22 mouse cellular contexts compared by ENCODE assay signal in genomic region chr5:120180102-120180501, GRCm38 (mm10).
DNase-seq lines count a peak whose midpoint lies in the region; ATAC-seq and TF ChIP-seq lines count a peak whose summit lies in the region.
"Had no signal": no experiment of that assay in that cellular context is flagged by ENCODE, and none has a peak within 500 bp of the region (broad histone marks: within the 10 kb centered on the region; RNA-seq: fewer than 3 reads in every experiment).

No protein-coding gene starts in this region.

- H3K27ac ChIP-seq in neural tube, embryonic 13.5 days (replicated peaks) = 0 out of 2 replicates have a peak overlapping the region, but pooled peaks have one; percentile 20
- no peak overlapping the region for H3K27ac ChIP-seq in bone marrow, adult 2 months (ENCODE audit: control insufficient read depth, insufficient read depth, low read depth, low read length, poor library complexity)
- H3K27ac ChIP-seq in layer of hippocampus, adult 2 months = no peak overlapping the region
- H3K27ac ChIP-seq: embryonic facial prominence, embryonic 15.5 days; heart, embryonic 15.5 days; limb, embryonic 12.5 days; macrophage had no signal

- no peak for TF ChIP-seq CTCF in bone marrow, adult 2 months (IDR thresholded peaks at IDR 0.05; ENCODE audit: control insufficient read depth, insufficient read depth, low read length)
- no peak for TF ChIP-seq CTCF in layer of hippocampus, adult 2 months (conservative IDR thresholded peaks at IDR 0.05)

- 0 out of 2 replicates have a peak, but pooled peaks have one; percentile 22 for TF ChIP-seq POLR2A in bone marrow, adult 2 months (IDR thresholded peaks at IDR 0.05; ENCODE audit: borderline replicate concordance, control insufficient read depth, low read depth, low read length)

- no peaks in the 10 kb centered on the region for H3K9me3 ChIP-seq in neural tube, embryonic 13.5 days
- H3K9me3 ChIP-seq: embryonic facial prominence, embryonic 15.5 days; heart, embryonic 15.5 days; hindbrain, embryonic 13.5 days; neural tube, embryonic 15.5 days had no signal

- H3K27me3 ChIP-seq in neural tube, embryonic 13.5 days = no peaks in the 10 kb centered on the region
- H3K27me3 ChIP-seq: embryonic facial prominence, embryonic 15.5 days; heart, embryonic 15.5 days; hindbrain, embryonic 13.5 days; limb, embryonic 12.5 days; neural tube, embryonic 15.5 days had no signal

- H3K9ac ChIP-seq in neural tube, embryonic 13.5 days = no peak overlapping the region
- H3K9ac ChIP-seq: embryonic facial prominence, embryonic 15.5 days; heart, embryonic 15.5 days; limb, embryonic 12.5 days; liver, postnatal 0 days; neural tube, embryonic 15.5 days had no signal

- H3K4me3 ChIP-seq in neural tube, embryonic 13.5 days = no peak overlapping the region
- no peak overlapping the region for H3K4me3 ChIP-seq in bone marrow, adult 2 months (replicated peaks; ENCODE audit: control insufficient read depth, low read depth, low read length)
- H3K4me3 ChIP-seq in layer of hippocampus, adult 2 months = no peak overlapping the region
- H3K4me3 ChIP-seq: embryonic facial prominence, embryonic 15.5 days; heart, embryonic 15.5 days; hindbrain, embryonic 13.5 days; limb, embryonic 12.5 days; myocyte; neural tube, embryonic 15.5 days had no signal

- peak; percentile 59 for DNase-seq in cerebellum, adult 9-11 months
- DNase-seq in neural tube, embryonic 10.5 days (ENCODE audit: extremely low spot score, low spot score) = no peak
- no peak for DNase-seq in urinary bladder, postnatal 4 days (ENCODE audit: low spot score in 2 of 2)
- DNase-seq in layer of hippocampus, adult 2 months (ENCODE audit: low spot score in 2 of 2) = no peak
- DNase-seq: gastrocnemius, postnatal 25 days; heart, postnatal 36 days; kidney, adult 8-10 months; kidney, postnatal 14 days; liver, postnatal 0 days had no signal

- no peak for ATAC-seq in cerebellum, adult (ENCODE audit: insufficient number of reproducible peaks, low FRiP score, low TSS enrichment)
- ATAC-seq in neural tube, embryonic 13.5 days (ENCODE audit: low read depth) = no peak
- ATAC-seq: liver, postnatal 0 days; lung, postnatal 0 days; midbrain, embryonic 16.5 days had no signal

- no peak overlapping the region for H3K4me2 ChIP-seq in neural tube, embryonic 13.5 days
- H3K4me2 ChIP-seq: embryonic facial prominence, embryonic 15.5 days; heart, embryonic 15.5 days; hindbrain, embryonic 13.5 days; limb, embryonic 12.5 days; liver, embryonic 11.5 days; neural tube, embryonic 15.5 days had no signal

- H3K36me3 ChIP-seq in neural tube, embryonic 13.5 days = peaks cover 6% of the 10 kb centered on the region; the same call in 1 of the 2 replicates
- H3K36me3 ChIP-seq: neural tube, embryonic 15.5 days had no signal

- 95% methylated on average over 11 of the region's 11 CpGs for WGBS in neural tube, embryonic 13.5 days
- 89% methylated on average over 11 of the region's 11 CpGs for WGBS in bone marrow, adult 2 months

- H3K4me1 ChIP-seq in neural tube, embryonic 13.5 days (replicated peaks) = peaks cover 53% of the 10 kb centered on the region
- no peaks in the 10 kb centered on the region for H3K4me1 ChIP-seq in bone marrow, adult 2 months (ENCODE audit: control insufficient read depth, insufficient read depth, low read length)
- H3K4me1 ChIP-seq: embryonic facial prominence, embryonic 15.5 days; heart, embryonic 15.5 days had no signal
